Mouse (Mus musculus) limb, embryonic 13.5 days (tissue): ENCODE data around the gene Hist1h1d. TPM values are rescaled to one million over a fixed set of nuclear protein-coding genes. Genes with fewer than 3 reads are reported as not detected.

Experiments used
- ATAC-seq: fragments of 200-750 bp; cut with Nextera tagmentation; 2 replicates; pipeline ENCODE4 v1.8.0; 2017; ENCODE audit warnings: low read depth, moderate number of reproducible peaks, moderate TSS enrichment; ENCODE audit not compliant: low FRiP score
- H3K27ac ChIP-seq: fragments of 300-500 bp; sonication (generic); 2 replicates; pipeline ENCODE4 v1.5.1; 2015; ENCODE audit warnings: inconsistent platforms, mild to moderate bottlenecking, moderate library complexity
- H3K27me3 ChIP-seq: fragments of 300-500 bp; sonication (generic); 2 replicates; pipeline ENCODE4 v1.6.1; 2015; ENCODE audit warnings: mild to moderate bottlenecking, inconsistent platforms
- H3K36me3 ChIP-seq: fragments of 300-500 bp; sonication (generic); 2 replicates; pipeline ENCODE4 v1.6.1; 2015; ENCODE audit warnings: inconsistent platforms, mild to moderate bottlenecking, moderate library complexity
- H3K4me1 ChIP-seq: fragments of 300-500 bp; sonication (generic); 2 replicates; pipeline ENCODE4 v1.6.1; 2015; ENCODE audit warnings: inconsistent platforms
- H3K4me2 ChIP-seq: fragments of 300-500 bp; sonication (generic); replicated peaks from 2 replicates; pipeline ENCODE4 v1.6.1; 2015; ENCODE audit warnings: inconsistent platforms, mild to moderate bottlenecking, moderate library complexity
- H3K4me3 ChIP-seq: fragments of 300-500 bp; sonication (generic); 2 replicates; pipeline ENCODE4 v1.5.1; 2015; ENCODE audit warnings: moderate library complexity, mild to moderate bottlenecking, inconsistent platforms
- H3K9ac ChIP-seq: fragments of 300-500 bp; sonication (generic); 2 replicates; pipeline ENCODE4 v1.6.1; 2015; ENCODE audit warnings: mild to moderate bottlenecking, inconsistent platforms
- H3K9me3 ChIP-seq: fragments of 300-500 bp; sonication (generic); 2 replicates; pipeline ENCODE4 v1.6.1; 2016; ENCODE audit warnings: inconsistent platforms
- WGBS: fragments of 180-500 bp; shearing (Covaris S2); methylation state at CpG from one replicate; pipeline ENCODE4 v1.1.7; 2015; 5-methylcytosine and 5-hydroxymethylcytosine counted together
- polyA plus RNA-seq: library from polyadenylated mRNA; unstranded; fragments of >200 nt; fragmentation: Nextera tagmentation; extraction: Ambion mirVana; gene quantifications from 2 replicates; pipeline ENCODE4 v1.2.1, GENCODE M21; 2015

Hist1h1d gene
- polyA plus RNA-seq, 1 experiment from 2014 or later, result 0.46 TPM

DNA sequence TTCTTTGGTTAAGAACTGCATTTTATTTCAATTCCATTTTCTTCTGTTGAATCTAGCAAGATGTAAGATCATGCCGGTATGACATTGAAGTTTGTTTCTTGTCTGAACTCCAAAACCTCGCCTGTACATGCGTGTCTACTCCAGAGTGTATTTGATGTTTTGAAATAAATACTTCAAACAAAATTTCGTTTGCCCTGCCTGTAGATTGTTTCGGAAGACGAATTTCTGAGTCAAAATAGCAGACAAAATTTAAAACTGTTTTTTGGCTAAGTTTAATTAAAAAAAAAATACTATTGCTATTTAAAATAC, 34.8 kb upstream of the Hist1h1d start:
- WGBS, result under 1% methylated on average over 6 of the region's 6 CpGs

DNA sequence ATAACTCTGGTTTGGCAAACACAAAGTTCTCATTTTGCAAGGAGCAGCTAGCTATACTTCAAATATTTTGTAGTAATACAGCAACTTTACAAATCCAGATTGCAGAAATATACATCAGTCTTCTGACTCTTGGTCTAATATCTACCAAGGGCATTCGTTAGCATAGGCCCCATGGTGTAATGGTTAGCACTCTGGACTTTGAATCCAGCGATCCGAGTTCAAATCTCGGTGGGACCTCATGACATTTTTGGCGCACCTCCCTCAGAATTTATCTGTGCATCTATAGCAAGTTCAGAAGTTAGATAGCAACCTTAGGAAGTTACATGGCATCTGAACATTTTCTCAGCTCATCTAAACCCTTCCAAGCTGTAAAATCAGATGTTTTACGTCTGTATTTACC, 34.2 kb upstream of the Hist1h1d start:
- under 1% methylated on average over 6 of the region's 6 CpGs for WGBS
- peak overlapping the region; percentile 53 for H3K4me3 ChIP-seq
- H3K4me1 ChIP-seq, result peaks cover 4% of the 10 kb centered on the region; the same call in 1 of the 2 replicates
- H3K27ac ChIP-seq, result peak overlapping the region; percentile 44; the same call in 1 of the 2 replicates
- no peak overlapping the region for H3K9ac ChIP-seq
- peak overlapping the region; percentile 62 for H3K4me2 ChIP-seq
- no peaks in the 10 kb centered on the region for H3K36me3 ChIP-seq
- H3K27me3 ChIP-seq, result no peaks in the 10 kb centered on the region
- H3K9me3 ChIP-seq, result no peaks in the 10 kb centered on the region
- peak; percentile 48 for ATAC-seq

More for the DNA sequence above, 34.8 kb upstream of the Hist1h1d start:
- H3K9ac ChIP-seq, result peak overlapping the region; percentile 48
- H3K27me3 ChIP-seq, result no peaks in the 10 kb centered on the region
- H3K9me3 ChIP-seq, result no peaks in the 10 kb centered on the region
- peak overlapping the region; percentile 53 for H3K4me3 ChIP-seq
- H3K4me1 ChIP-seq, result peaks cover 4% of the 10 kb centered on the region; the same call in 1 of the 2 replicates
- no peaks in the 10 kb centered on the region for H3K36me3 ChIP-seq
- H3K4me2 ChIP-seq, result peak overlapping the region; percentile 68
- ATAC-seq, result 0 out of 2 replicates have a peak, but pooled peaks have one; percentile 4
- no peak overlapping the region for H3K27ac ChIP-seq

DNA sequence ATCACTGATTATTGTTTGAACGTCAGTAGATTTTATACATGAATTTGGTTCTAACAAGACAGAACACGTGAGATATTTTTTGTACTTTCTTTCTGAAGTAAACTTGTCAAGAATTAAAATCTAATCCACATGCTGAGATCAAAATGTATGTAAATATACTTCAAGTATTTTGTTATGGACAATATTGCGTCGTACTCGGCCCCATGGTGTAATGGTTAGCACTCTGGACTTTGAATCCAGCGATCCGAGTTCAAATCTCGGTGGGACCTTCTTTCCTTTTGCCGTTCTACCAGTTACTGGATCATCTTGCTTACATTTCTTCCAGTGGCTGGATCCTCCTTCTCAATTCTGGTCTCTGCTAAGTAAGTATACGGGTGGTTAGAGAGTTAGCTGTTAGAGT, 33.6 kb upstream of the Hist1h1d start:
- 0% methylated on average over 10 of the region's 10 CpGs for WGBS
- Histone ChIP-seq H3K9ac (no peak overlapping the region), H3K4me2 (peak overlapping the region; percentile 62), H3K27me3 (no peaks in the 10 kb centered on the region), H3K36me3 (no peaks in the 10 kb centered on the region), H3K9me3 (no peaks in the 10 kb centered on the region), H3K4me1 (peaks cover 4% of the 10 kb centered on the region; the same call in 1 of the 2 replicates), H3K27ac (no peak overlapping the region), H3K4me3 (peak overlapping the region; percentile 53)
- no peak for ATAC-seq

DNA sequence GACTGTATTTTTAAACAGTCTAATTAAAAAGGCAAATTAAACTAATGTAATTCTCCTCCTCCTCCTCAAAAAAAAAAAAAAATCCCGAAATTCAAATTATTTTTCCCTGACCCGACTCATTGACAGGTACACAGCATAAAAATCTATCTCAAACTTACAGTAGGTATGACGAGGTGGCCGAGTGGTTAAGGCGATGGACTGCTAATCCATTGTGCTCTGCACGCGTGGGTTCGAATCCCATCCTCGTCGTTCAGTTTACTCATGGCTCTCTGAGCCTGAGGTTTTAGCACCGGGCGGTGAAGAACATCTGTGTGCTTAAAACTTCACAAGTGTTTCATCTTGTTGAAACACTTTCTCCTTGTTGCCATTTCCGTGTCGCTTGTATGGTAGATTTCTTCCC, 31.4 kb upstream of the Hist1h1d start:
- Histone ChIP-seq H3K4me3 (no peak overlapping the region), H3K27me3 (no peaks in the 10 kb centered on the region), H3K4me1 (0 out of 2 replicates have a peak, but pooled peaks cover 4% of the 10 kb centered on the region), H3K9ac (no peak overlapping the region), H3K4me2 (peak overlapping the region; percentile 36), H3K27ac (no peak overlapping the region), H3K36me3 (no peaks in the 10 kb centered on the region), H3K9me3 (no peaks in the 10 kb centered on the region)
- no peak for ATAC-seq
- WGBS, result under 1% methylated on average over 14 of the region's 14 CpGs

DNA sequence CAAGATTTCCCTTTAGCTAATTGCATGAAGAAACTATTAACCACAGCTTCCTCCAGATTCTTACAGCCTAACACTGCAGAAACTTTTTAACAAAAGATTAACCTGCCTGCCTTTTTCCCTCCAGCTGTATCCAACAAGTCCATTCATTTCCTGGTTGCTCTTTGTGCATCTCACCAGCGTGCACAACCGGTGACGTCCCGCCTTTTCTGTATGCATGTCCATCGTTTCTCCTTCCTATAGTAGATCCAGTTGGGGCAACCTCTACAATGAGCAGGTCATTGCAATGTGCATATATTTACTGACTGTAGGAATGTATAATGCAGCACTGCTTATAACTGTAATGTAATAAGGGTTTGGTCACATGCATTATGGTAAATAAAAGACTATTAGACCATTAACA, 29.1 kb upstream of the Hist1h1d start:
- no peak overlapping the region for H3K4me3 ChIP-seq
- ATAC-seq, result no peak
- H3K4me1 ChIP-seq, result peaks cover 8% of the 10 kb centered on the region
- H3K27me3 ChIP-seq, result no peaks in the 10 kb centered on the region
- WGBS, result 59% methylated on average over 5 of the region's 5 CpGs
- H3K27ac ChIP-seq, result no peak overlapping the region
- H3K9me3 ChIP-seq, result no peaks in the 10 kb centered on the region
- no peak overlapping the region for H3K4me2 ChIP-seq
- no peaks in the 10 kb centered on the region for H3K36me3 ChIP-seq
- H3K9ac ChIP-seq, result no peak overlapping the region

DNA sequence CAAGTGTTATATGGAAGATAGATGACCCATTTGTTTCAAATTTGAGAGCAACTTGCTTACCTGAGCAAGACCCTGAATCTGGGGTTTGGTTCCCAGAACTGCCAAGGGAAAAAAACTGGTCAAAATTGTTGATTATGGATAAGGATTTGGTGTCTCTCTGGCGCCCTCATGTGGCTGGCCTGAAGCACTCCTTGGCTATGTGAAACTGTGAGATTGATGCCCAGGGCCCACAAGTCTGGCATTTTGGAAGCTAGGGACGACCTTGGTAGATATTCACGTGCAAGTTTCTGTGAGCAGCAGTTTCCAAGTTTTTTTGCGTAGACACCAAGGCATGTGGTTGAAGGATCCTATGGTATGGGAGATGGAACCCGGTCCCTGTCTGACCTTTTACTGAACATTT, 28.4 kb upstream of the Hist1h1d start:
- ATAC-seq, result no peak; the same call in 1 of the 2 replicates
- no peak overlapping the region for H3K9ac ChIP-seq
- no peaks in the 10 kb centered on the region for H3K27me3 ChIP-seq
- H3K4me1 ChIP-seq, result peaks cover 10% of the 10 kb centered on the region
- no peak overlapping the region for H3K27ac ChIP-seq
- H3K36me3 ChIP-seq, result no peaks in the 10 kb centered on the region
- H3K4me2 ChIP-seq, result peak overlapping the region; percentile 32
- H3K9me3 ChIP-seq, result no peaks in the 10 kb centered on the region
- WGBS, result 9% methylated on average over 5 of the region's 5 CpGs
- H3K4me3 ChIP-seq, result no peak overlapping the region

DNA sequence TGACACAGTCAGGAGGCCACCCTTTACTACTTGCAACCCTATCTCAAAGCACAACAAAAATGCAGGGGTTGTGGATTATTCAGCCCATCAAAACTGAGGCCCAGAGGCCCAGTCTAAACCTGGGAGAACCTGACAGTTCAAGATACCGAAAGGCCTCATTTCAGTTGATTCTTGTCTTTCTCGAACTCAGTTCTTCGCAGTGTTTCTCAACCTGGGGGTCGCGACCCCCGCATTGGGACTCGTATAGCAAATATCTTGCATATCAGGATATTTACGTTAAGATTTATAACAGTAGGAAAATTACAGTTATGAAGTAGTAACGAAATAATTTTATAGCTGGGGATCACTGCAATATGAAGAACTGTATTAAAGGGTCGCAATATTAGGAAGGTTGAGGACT, 27.2 kb upstream of the Hist1h1d start:
- no peak for ATAC-seq
- H3K9me3 ChIP-seq, result no peaks in the 10 kb centered on the region
- H3K4me1 ChIP-seq, result peaks cover 10% of the 10 kb centered on the region
- H3K4me2 ChIP-seq, result peak overlapping the region; percentile 61
- 2% methylated on average over 10 of the region's 10 CpGs for WGBS
- no peaks in the 10 kb centered on the region for H3K27me3 ChIP-seq
- peak overlapping the region; percentile 48; the same call in 1 of the 2 replicates for H3K9ac ChIP-seq
- H3K27ac ChIP-seq, result no peak overlapping the region
- no peaks in the 10 kb centered on the region for H3K36me3 ChIP-seq
- peak overlapping the region; percentile 47 for H3K4me3 ChIP-seq

DNA sequence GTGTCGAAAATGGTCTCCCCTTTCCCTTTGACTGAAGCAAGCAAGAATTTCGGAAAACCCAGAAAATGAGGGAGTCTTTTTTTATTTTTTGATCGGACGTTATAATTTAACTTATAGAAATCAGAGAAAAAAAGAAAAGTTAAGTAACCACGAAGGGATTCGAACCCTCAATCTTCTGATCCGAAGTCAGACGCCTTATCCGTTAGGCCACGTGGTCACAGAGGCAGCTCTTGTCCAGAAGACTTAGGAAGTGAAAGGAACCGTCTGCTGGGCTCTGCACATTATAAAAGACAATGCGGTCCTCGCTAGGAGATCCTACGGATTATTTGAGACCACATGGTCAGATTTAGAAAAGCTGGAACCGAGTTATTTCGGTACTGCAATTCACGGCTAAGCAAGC, 26.8 kb upstream of the Hist1h1d start:
- peak overlapping the region; percentile 63; the same call in 1 of the 2 replicates for H3K27ac ChIP-seq
- peak overlapping the region; percentile 47 for H3K4me3 ChIP-seq
- peak; percentile 39 for ATAC-seq
- peaks cover 10% of the 10 kb centered on the region for H3K4me1 ChIP-seq
- no peaks in the 10 kb centered on the region for H3K36me3 ChIP-seq
- under 1% methylated on average over 17 of the region's 17 CpGs for WGBS
- no peaks in the 10 kb centered on the region for H3K9me3 ChIP-seq
- H3K9ac ChIP-seq, result peak overlapping the region; percentile 56
- no peaks in the 10 kb centered on the region for H3K27me3 ChIP-seq
- H3K4me2 ChIP-seq, result peak overlapping the region; percentile 61

DNA sequence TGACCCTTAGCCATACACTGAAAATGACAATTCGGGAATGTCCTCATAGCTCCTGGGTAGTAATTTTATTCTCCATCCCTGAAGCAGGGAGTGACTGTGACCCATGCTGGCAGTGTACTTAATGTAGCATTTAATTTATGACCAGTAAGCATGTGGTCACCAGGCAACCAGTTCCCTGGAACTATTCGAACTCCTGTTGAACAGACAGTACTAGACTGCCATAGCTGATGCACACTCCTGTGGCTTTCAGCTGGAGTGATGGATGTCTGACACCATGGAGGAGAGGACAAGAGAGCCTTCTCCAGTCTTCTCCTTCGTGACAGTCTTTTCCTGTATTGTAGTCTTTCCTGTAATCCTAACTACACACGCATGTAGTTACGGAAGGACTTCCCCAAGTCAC, 24.1 kb upstream of the Hist1h1d start:
- WGBS, result 67% methylated on average over 5 of the region's 5 CpGs
- peaks cover 25% of the 10 kb centered on the region for H3K4me1 ChIP-seq
- no peak overlapping the region for H3K9ac ChIP-seq
- no peaks in the 10 kb centered on the region for H3K36me3 ChIP-seq
- H3K4me3 ChIP-seq, result peak overlapping the region; percentile 13; the same call in 1 of the 2 replicates
- peak overlapping the region; percentile 65 for H3K4me2 ChIP-seq
- 0 out of 2 replicates have a peak overlapping the region, but pooled peaks have one; percentile 15 for H3K27ac ChIP-seq
- no peak for ATAC-seq
- H3K9me3 ChIP-seq, result no peaks in the 10 kb centered on the region
- H3K27me3 ChIP-seq, result no peaks in the 10 kb centered on the region

DNA sequence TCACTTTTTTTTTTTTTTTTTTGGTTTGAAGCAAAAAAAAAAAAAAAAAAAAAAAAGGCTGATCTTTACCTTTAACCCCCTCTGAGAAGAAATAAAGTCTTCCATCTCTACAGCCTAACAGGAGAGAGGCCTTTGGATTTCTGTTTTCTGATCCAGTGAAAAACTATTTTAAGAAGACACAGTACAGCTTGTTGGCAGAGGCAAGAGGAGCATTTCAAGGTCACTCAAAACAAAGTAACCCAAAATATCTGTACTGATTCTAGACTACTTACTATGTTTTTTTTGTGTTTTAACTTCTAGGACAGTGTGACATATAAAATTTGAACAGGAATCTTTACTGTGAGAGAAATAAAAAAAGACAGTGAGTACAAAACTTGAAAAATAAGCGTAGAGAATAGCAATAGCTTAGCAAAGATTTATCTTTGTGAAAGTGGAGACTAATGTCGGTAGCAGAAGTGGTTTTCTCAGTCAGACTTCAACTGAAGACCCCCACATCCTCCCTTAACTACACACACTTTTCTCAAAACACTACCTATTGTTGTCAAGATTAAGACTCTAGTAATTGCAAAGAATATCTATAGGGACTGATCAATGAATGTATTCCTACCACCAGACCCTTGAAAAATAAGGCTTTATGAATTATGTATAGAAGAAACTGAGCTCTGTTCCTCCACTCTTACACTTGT, 23.4 kb upstream of the Hist1h1d start:
- Histone ChIP-seq H3K4me3 (peak overlapping the region; percentile 55), H3K9me3 (no peaks in the 10 kb centered on the region), H3K4me2 (peak overlapping the region; percentile 65), H3K4me1 (peaks cover 29% of the 10 kb centered on the region), H3K27me3 (no peaks in the 10 kb centered on the region), H3K27ac (peak overlapping the region; percentile 97), H3K36me3 (no peaks in the 10 kb centered on the region), H3K9ac (peak overlapping the region; percentile 81)
- 22% methylated on average over 2 of the region's 2 CpGs for WGBS
- ATAC-seq, result no peak

DNA sequence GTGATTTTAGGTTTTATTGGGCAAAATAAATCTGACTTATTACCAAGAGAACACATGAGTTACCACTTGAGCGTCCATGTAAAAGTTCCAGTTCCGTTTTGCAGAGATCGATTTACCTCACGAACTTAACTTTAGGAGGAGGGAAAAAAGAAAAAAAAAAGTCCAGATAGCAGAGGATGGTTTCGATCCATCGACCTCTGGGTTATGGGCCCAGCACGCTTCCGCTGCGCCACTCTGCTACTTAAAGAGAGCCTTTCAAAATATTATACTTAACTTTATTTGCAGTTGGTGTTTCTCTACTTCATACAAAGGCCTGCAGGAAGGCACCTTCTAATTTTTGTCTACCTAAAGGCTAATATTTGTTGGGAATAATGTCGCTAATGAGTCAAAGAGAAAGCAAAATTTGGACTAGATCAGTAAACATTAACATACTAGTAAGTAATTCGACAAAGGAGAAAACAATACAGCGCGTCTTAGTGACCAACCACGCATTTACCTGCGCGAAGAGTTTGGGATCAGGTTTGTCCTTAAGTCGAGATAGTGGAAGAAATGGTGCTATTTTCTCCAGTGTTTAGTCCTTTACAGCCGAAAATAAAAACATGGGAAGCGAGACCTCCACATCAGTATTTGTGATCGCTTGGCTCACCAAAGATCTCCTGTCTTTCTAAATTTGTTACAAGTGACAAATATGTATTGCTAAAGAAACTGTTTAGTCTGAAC, 22.7 kb upstream of the Hist1h1d start:
- under 1% methylated on average over 20 of the region's 20 CpGs for WGBS

More for the DNA sequence above, 22.7 kb upstream of the Hist1h1d start:
- Histone ChIP-seq H3K36me3 (no peaks in the 10 kb centered on the region), H3K4me2 (peak overlapping the region; percentile 65), H3K4me3 (peak overlapping the region; percentile 55), H3K4me1 (peaks cover 30% of the 10 kb centered on the region), H3K27me3 (no peaks in the 10 kb centered on the region), H3K9me3 (no peaks in the 10 kb centered on the region), H3K27ac (peak overlapping the region; percentile 97), H3K9ac (peak overlapping the region; percentile 81)
- no peak for ATAC-seq
